Mouse (Mus musculus) limb, embryonic 10.5 days (tissue): ENCODE data around the gene Notum. TPM values are rescaled to one million over a fixed set of nuclear protein-coding genes. Genes with fewer than 3 reads are reported as not detected.

Source experiments
- DNase-seq: peaks from one replicate; pipeline ENCODE4 v3.0.0-alpha.2; 2017; ENCODE audit warnings: low spot score
- H3K27ac ChIP-seq: fragments of 300-500 bp; sonication (generic); 2 replicates; pipeline ENCODE4 v1.5.1; 2016; ENCODE audit warnings: mild to moderate bottlenecking
- H3K27me3 ChIP-seq: fragments of 300-500 bp; sonication (generic); 2 replicates; pipeline ENCODE4 v1.6.1; 2016; ENCODE audit warnings: low read depth, mild to moderate bottlenecking; ENCODE audit not compliant: poor library complexity, severe bottlenecking
- H3K36me3 ChIP-seq: fragments of 300-500 bp; sonication (generic); 2 replicates; pipeline ENCODE4 v1.6.1; 2016; ENCODE audit warnings: mild to moderate bottlenecking, moderate library complexity
- H3K4me1 ChIP-seq: fragments of 300-500 bp; sonication (generic); 2 replicates; pipeline ENCODE4 v1.6.1; 2016
- H3K4me3 ChIP-seq: fragments of 300-500 bp; sonication (generic); 2 replicates; pipeline ENCODE4 v1.5.1; 2016; ENCODE audit warnings: mild to moderate bottlenecking, moderate library complexity
- H3K9me3 ChIP-seq: fragments of 300-500 bp; sonication (generic); replicated peaks from 2 replicates; pipeline ENCODE4 v1.6.1; 2016; ENCODE audit warnings: mild to moderate bottlenecking
- WGBS: fragments of 180-500 bp; shearing (Covaris S2); methylation state at CpG from one replicate; pipeline ENCODE4 v1.1.7; 2016; 5-methylcytosine and 5-hydroxymethylcytosine counted together
- polyA plus RNA-seq: library from polyadenylated mRNA; unstranded; fragments of >200 nt; fragmentation: Nextera tagmentation; extraction: Ambion mirVana; gene quantifications from 2 replicates; pipeline ENCODE4 v1.2.1, GENCODE M21; 2016

The Notum gene
- polyA plus RNA-seq, 1 experiment from 2014 or later, result 9.1 TPM

- Histone ChIP-seq H3K4me3 (no peak overlapping the region), H3K27me3 (peaks cover 42% of the 10 kb centered on the region), H3K36me3 (no peaks in the 10 kb centered on the region), H3K4me1 (peaks cover 29% of the 10 kb centered on the region), H3K9me3 (no peaks in the 10 kb centered on the region), H3K27ac (peak overlapping the region; percentile 61; the same call in 1 of the 2 replicates)
- DNase-seq, result no peak
- 73% methylated on average over 3 of the region's 3 CpGs for WGBS
Observed at GRCm38 (mm10) chr11:120665406-120665805, 4.4 kb upstream of the Notum start.

GRCm38 (mm10) chr11:120663714-120664113 is 2.7 kb upstream of the Notum start:
- Histone ChIP-seq H3K9me3 (no peaks in the 10 kb centered on the region), H3K36me3 (no peaks in the 10 kb centered on the region), H3K27me3 (peaks cover 59% of the 10 kb centered on the region), H3K27ac (no peak overlapping the region), H3K4me3 (no peak overlapping the region), H3K4me1 (peaks cover 46% of the 10 kb centered on the region)
- WGBS, result 94% methylated on average over 5 of the region's 5 CpGs
- DNase-seq, result no peak

- Histone ChIP-seq H3K4me3 (no peak overlapping the region), H3K36me3 (no peaks in the 10 kb centered on the region), H3K27ac (no peak overlapping the region), H3K27me3 (peaks cover 69% of the 10 kb centered on the region), H3K4me1 (peaks cover 53% of the 10 kb centered on the region), H3K9me3 (no peaks in the 10 kb centered on the region)
- no peak for DNase-seq
- WGBS, result 79% methylated on average over 6 of the region's 6 CpGs
Observed at GRCm38 (mm10) chr11:120662759-120663158, 1.8 kb upstream of the Notum start.

GRCm38 (mm10) chr11:120660301-120661075 is 487 bp downstream of the Notum start:
- WGBS, result under 1% methylated on average over 95 of the region's 95 CpGs
- peak; percentile 79 for DNase-seq
- Histone ChIP-seq H3K36me3 (no peaks in the 10 kb centered on the region), H3K27ac (peak overlapping the region; percentile 59), H3K27me3 (peaks cover 89% of the 10 kb centered on the region), H3K4me3 (peak overlapping the region; percentile 58), H3K4me1 (peaks cover 39% of the 10 kb centered on the region), H3K9me3 (no peaks in the 10 kb centered on the region)

GRCm38 (mm10) chr11:120659509-120660300 is 1.3 kb downstream of the Notum start:
- peak; percentile 67 for DNase-seq
- Histone ChIP-seq H3K9me3 (no peaks in the 10 kb centered on the region), H3K4me3 (peak overlapping the region; percentile 58), H3K4me1 (peaks cover 36% of the 10 kb centered on the region), H3K27ac (peak overlapping the region; percentile 59), H3K27me3 (peaks cover 89% of the 10 kb centered on the region), H3K36me3 (no peaks in the 10 kb centered on the region)
- 2% methylated on average over 50 of the region's 50 CpGs for WGBS

GRCm38 (mm10) chr11:120658876-120659410 is 2.0 kb downstream of the Notum start:
- Histone ChIP-seq H3K4me1 (peaks cover 36% of the 10 kb centered on the region), H3K27ac (no peak overlapping the region), H3K36me3 (no peaks in the 10 kb centered on the region), H3K27me3 (peaks cover 82% of the 10 kb centered on the region), H3K4me3 (peak overlapping the region; percentile 58), H3K9me3 (no peaks in the 10 kb centered on the region)
- DNase-seq, result peak; percentile 86
- WGBS, result 3% methylated on average over 24 of the region's 24 CpGs

GRCm38 (mm10) chr11:120657301-120657700 is 3.7 kb downstream of the Notum start:
- Histone ChIP-seq H3K27me3 (peaks cover 65% of the 10 kb centered on the region), H3K36me3 (no peaks in the 10 kb centered on the region), H3K27ac (no peak overlapping the region), H3K4me1 (peaks cover 36% of the 10 kb centered on the region), H3K9me3 (no peaks in the 10 kb centered on the region), H3K4me3 (no peak overlapping the region)
- DNase-seq, result no peak
- 92% methylated on average over 4 of the region's 4 CpGs for WGBS

- Histone ChIP-seq H3K27me3 (peaks cover 47% of the 10 kb centered on the region), H3K4me1 (peaks cover 17% of the 10 kb centered on the region), H3K36me3 (no peaks in the 10 kb centered on the region), H3K27ac (no peak overlapping the region), H3K4me3 (no peak overlapping the region), H3K9me3 (no peaks in the 10 kb centered on the region)
- no peak for DNase-seq
- WGBS, result 82% methylated on average over 3 of the region's 3 CpGs
Observed at GRCm38 (mm10) chr11:120654741-120655140, 6.2 kb downstream of the Notum start.

- Histone ChIP-seq H3K27ac (no peak overlapping the region), H3K4me1 (peaks cover 12% of the 10 kb centered on the region), H3K9me3 (no peaks in the 10 kb centered on the region), H3K4me3 (no peak overlapping the region), H3K27me3 (peaks cover 33% of the 10 kb centered on the region), H3K36me3 (no peaks in the 10 kb centered on the region)
- 73% methylated on average over 3 of the region's 3 CpGs for WGBS
- no peak for DNase-seq
Observed at GRCm38 (mm10) chr11:120651872-120652271, 9.1 kb downstream of the Notum start.

GRCm38 (mm10) chr11:120648001-120648476 is 12.9 kb downstream of the Notum start, which contains the start of gene Myadml2:
Gene Myadml2, minus strand, starts transcription at chr11:120648158.
- WGBS, result 4% methylated on average over 13 of the region's 13 CpGs
- peak within 1 kb of the TSS; percentile 43; the same call in 1 of the 2 replicates for H3K27ac ChIP-seq
- DNase-seq, result no peak
- H3K27me3 ChIP-seq, result peaks cover 25% of the 10 kb centered on the region
- peak within 1 kb of the TSS; percentile 29 for H3K4me3 ChIP-seq
- H3K9me3 ChIP-seq, result no peaks in the 10 kb centered on the region
- peaks cover 25% of the 10 kb centered on the region for H3K4me1 ChIP-seq
- H3K36me3 ChIP-seq, result no peaks in the 10 kb centered on the region

GRCm38 (mm10) chr11:120647047-120647830 is 13.7 kb downstream of the Notum start:
- peaks cover 25% of the 10 kb centered on the region for H3K27me3 ChIP-seq

GRCm38 (mm10) chr11:120643601-120643987 is 17.4 kb downstream of the Notum start, which contains the start of gene Pycr1:
Gene Pycr1, minus strand, starts transcription at chr11:120643769.
- peaks cover 48% of the 10 kb centered on the region for H3K4me1 ChIP-seq
- H3K4me3 ChIP-seq, result peak within 1 kb of the TSS; percentile 59
- no peaks in the 10 kb centered on the region for H3K36me3 ChIP-seq
- H3K27me3 ChIP-seq, result peaks cover 18% of the 10 kb centered on the region
- peak; percentile 96 for DNase-seq
- WGBS, result under 1% methylated on average over 15 of the region's 15 CpGs
- H3K27ac ChIP-seq, result peak within 1 kb of the TSS; percentile 82
- no peaks in the 10 kb centered on the region for H3K9me3 ChIP-seq

More at GRCm38 (mm10) chr11:120647047-120647830, 13.7 kb downstream of the Notum start:
- H3K27ac ChIP-seq, result peak overlapping the region; percentile 43; the same call in 1 of the 2 replicates
- 76% methylated on average over 35 of the region's 35 CpGs for WGBS
- no peaks in the 10 kb centered on the region for H3K36me3 ChIP-seq
- peak overlapping the region; percentile 29 for H3K4me3 ChIP-seq
- DNase-seq, result no peak
- peaks cover 33% of the 10 kb centered on the region for H3K4me1 ChIP-seq
- no peaks in the 10 kb centered on the region for H3K9me3 ChIP-seq
